Mouse (Mus musculus): ENCODE measurements around the gene Calhm3. TPM values are rescaled to one million over a fixed set of nuclear protein-coding genes. Genes with fewer than 3 reads are reported as not detected.
"Not testable (repeated sequence)": the region's sequence is repeated elsewhere in the genome, so short reads cannot be mapped to it uniquely, and the experiment has no call there.

Gene Calhm3
- polyA plus RNA-seq, 1 experiment from 2014 or later = not detected

- no peak overlapping the region for H3K27ac ChIP-seq (ENCODE audit: poor library complexity, severe bottlenecking)
- no peak for ATAC-seq (ENCODE audit: insufficient number of reproducible peaks, low FRiP score)
- no peaks in the 10 kb centered on the region for H3K36me3 ChIP-seq
- peaks cover 28% of the 10 kb centered on the region for H3K27me3 ChIP-seq (replicated peaks)
- no peak overlapping the region for H3K4me2 ChIP-seq
- H3K4me3 ChIP-seq = no peak overlapping the region
- 70% methylated on average over 6 of the region's 6 CpGs for WGBS
- H3K9me3 ChIP-seq (replicated peaks) = no peaks in the 10 kb centered on the region
- H3K4me1 ChIP-seq (replicated peaks) = peaks cover 26% of the 10 kb centered on the region
- no peak overlapping the region for H3K9ac ChIP-seq
Measured at GRCm38 (mm10) chr19:47142438-47142837, 15.1 kb downstream of the Calhm3 start.

GRCm38 (mm10) chr19:47139611-47140010, 18.0 kb downstream of the Calhm3 start:
- not testable (repeated sequence) for H3K36me3 ChIP-seq; H3K27ac ChIP-seq (ENCODE audit: poor library complexity, severe bottlenecking); H3K9ac ChIP-seq; H3K4me3 ChIP-seq; H3K9me3 ChIP-seq (replicated peaks); H3K4me2 ChIP-seq; ATAC-seq (ENCODE audit: insufficient number of reproducible peaks, low FRiP score)
- Histone ChIP-seq H3K27me3 (replicated peaks) (peaks cover 27% of the 10 kb centered on the region), H3K4me1 (replicated peaks) (peaks cover 37% of the 10 kb centered on the region)
- WGBS = 24% methylated on average over 7 of the region's 7 CpGs

- Histone ChIP-seq H3K9ac (peak within 1 kb of the TSS; percentile 73), H3K36me3 (peaks cover 24% of the 10 kb centered on the region), H3K27ac (ENCODE audit: poor library complexity, severe bottlenecking) (peak within 1 kb of the TSS; percentile 83), H3K4me2 (peak within 1 kb of the TSS; percentile 74), H3K9me3 (replicated peaks) (no peaks in the 10 kb centered on the region), H3K4me1 (replicated peaks) (peaks cover 37% of the 10 kb centered on the region), H3K4me3 (peak within 1 kb of the TSS; percentile 53), H3K27me3 (replicated peaks) (peaks cover 14% of the 10 kb centered on the region)
- peak; percentile 80 for ATAC-seq (ENCODE audit: insufficient number of reproducible peaks, low FRiP score)
- WGBS = 2% methylated on average over 28 of the region's 28 CpGs
Measured at GRCm38 (mm10) chr19:47137771-47138421, 19.7 kb downstream of the Calhm3 start, which contains the start of gene Calhm2. Gene Calhm2 (minus strand): TSS chr19:47138294.

- Histone ChIP-seq H3K36me3 (peaks cover 32% of the 10 kb centered on the region), H3K4me1 (replicated peaks) (peaks cover 37% of the 10 kb centered on the region), H3K27ac (ENCODE audit: poor library complexity, severe bottlenecking) (peak overlapping the region; percentile 83), H3K27me3 (replicated peaks) (peaks cover 14% of the 10 kb centered on the region), H3K9ac (peak overlapping the region; percentile 73), H3K9me3 (replicated peaks) (no peaks in the 10 kb centered on the region), H3K4me3 (peak overlapping the region; percentile 53), H3K4me2 (peak overlapping the region; percentile 74)
- 10% methylated on average over 6 of the region's 6 CpGs for WGBS
- peak; percentile 30 for ATAC-seq (ENCODE audit: insufficient number of reproducible peaks, low FRiP score)
Measured at GRCm38 (mm10) chr19:47137051-47137581, 20.4 kb downstream of the Calhm3 start.

GRCm38 (mm10) chr19:47136170-47136569, 21.4 kb downstream of the Calhm3 start:
- Histone ChIP-seq H3K9me3 (replicated peaks) (no peaks in the 10 kb centered on the region), H3K9ac (no peak overlapping the region), H3K4me1 (replicated peaks) (peaks cover 37% of the 10 kb centered on the region), H3K36me3 (peaks cover 42% of the 10 kb centered on the region), H3K27me3 (replicated peaks) (peaks cover 11% of the 10 kb centered on the region), H3K27ac (ENCODE audit: poor library complexity, severe bottlenecking) (no peak overlapping the region), H3K4me2 (no peak overlapping the region), H3K4me3 (no peak overlapping the region)
- no peak for ATAC-seq (ENCODE audit: insufficient number of reproducible peaks, low FRiP score)
- 81% methylated on average over 5 of the region's 5 CpGs for WGBS

- WGBS = 87% methylated on average over 17 of the region's 17 CpGs
- Histone ChIP-seq H3K4me1 (replicated peaks) (peaks cover 37% of the 10 kb centered on the region), H3K9me3 (replicated peaks) (no peaks in the 10 kb centered on the region), H3K4me2 (no peak overlapping the region), H3K27me3 (replicated peaks) (peaks cover 7% of the 10 kb centered on the region; the same call in 1 of the 2 replicates), H3K4me3 (no peak overlapping the region), H3K9ac (no peak overlapping the region), H3K27ac (ENCODE audit: poor library complexity, severe bottlenecking) (no peak overlapping the region), H3K36me3 (peaks cover 48% of the 10 kb centered on the region)
- ATAC-seq (ENCODE audit: insufficient number of reproducible peaks, low FRiP score) = no peak
Measured at GRCm38 (mm10) chr19:47135568-47135967, 22.0 kb downstream of the Calhm3 start.

GRCm38 (mm10) chr19:47133161-47133560, 24.4 kb downstream of the Calhm3 start:
- WGBS = 80% methylated on average over 7 of the region's 7 CpGs
- Histone ChIP-seq H3K4me1 (replicated peaks) (peaks cover 25% of the 10 kb centered on the region), H3K4me2 (no peak overlapping the region), H3K4me3 (no peak overlapping the region), H3K27me3 (replicated peaks) (no peaks in the 10 kb centered on the region), H3K9ac (no peak overlapping the region), H3K36me3 (peaks cover 72% of the 10 kb centered on the region), H3K27ac (ENCODE audit: poor library complexity, severe bottlenecking) (no peak overlapping the region), H3K9me3 (replicated peaks) (no peaks in the 10 kb centered on the region)
- ATAC-seq (ENCODE audit: insufficient number of reproducible peaks, low FRiP score) = no peak

GRCm38 (mm10) chr19:47130551-47131125, 26.9 kb downstream of the Calhm3 start:
- Histone ChIP-seq H3K4me1 (replicated peaks) (no peaks in the 10 kb centered on the region), H3K36me3 (peaks cover 96% of the 10 kb centered on the region), H3K4me3 (no peak overlapping the region), H3K27ac (ENCODE audit: poor library complexity, severe bottlenecking) (no peak overlapping the region), H3K4me2 (no peak overlapping the region), H3K9ac (no peak overlapping the region), H3K27me3 (replicated peaks) (no peaks in the 10 kb centered on the region), H3K9me3 (replicated peaks) (no peaks in the 10 kb centered on the region)
- ATAC-seq (ENCODE audit: insufficient number of reproducible peaks, low FRiP score) = no peak
- WGBS = 91% methylated on average over 15 of the region's 15 CpGs

GRCm38 (mm10) chr19:47128835-47129234, 28.7 kb downstream of the Calhm3 start:
- H3K4me2 ChIP-seq = no peak overlapping the region
- peaks cover 10% of the 10 kb centered on the region for H3K4me1 ChIP-seq (replicated peaks)
- 92% methylated on average over 11 of the region's 11 CpGs for WGBS
- no peak overlapping the region for H3K4me3 ChIP-seq
- no peaks in the 10 kb centered on the region for H3K27me3 ChIP-seq (replicated peaks)
- peaks cover 94% of the 10 kb centered on the region for H3K36me3 ChIP-seq
- H3K27ac ChIP-seq (ENCODE audit: poor library complexity, severe bottlenecking) = no peak overlapping the region
- H3K9ac ChIP-seq = no peak overlapping the region
- ATAC-seq (ENCODE audit: insufficient number of reproducible peaks, low FRiP score) = no peak
- no peaks in the 10 kb centered on the region for H3K9me3 ChIP-seq (replicated peaks)

GRCm38 (mm10) chr19:47128164-47128563, 29.4 kb downstream of the Calhm3 start:
- Histone ChIP-seq H3K4me2 (no peak overlapping the region), H3K36me3 (peaks cover 87% of the 10 kb centered on the region), H3K4me3 (no peak overlapping the region), H3K27ac (ENCODE audit: poor library complexity, severe bottlenecking) (no peak overlapping the region), H3K9ac (no peak overlapping the region), H3K9me3 (replicated peaks) (no peaks in the 10 kb centered on the region), H3K27me3 (replicated peaks) (no peaks in the 10 kb centered on the region), H3K4me1 (replicated peaks) (peaks cover 12% of the 10 kb centered on the region)
- ATAC-seq (ENCODE audit: insufficient number of reproducible peaks, low FRiP score) = no peak
- 92% methylated on average over 10 of the region's 10 CpGs for WGBS

- peaks cover 12% of the 10 kb centered on the region for H3K4me1 ChIP-seq (replicated peaks)
- no peak for ATAC-seq (ENCODE audit: insufficient number of reproducible peaks, low FRiP score)
- H3K27ac ChIP-seq (ENCODE audit: poor library complexity, severe bottlenecking) = no peak overlapping the region
- 28% methylated on average over 2 of the region's 2 CpGs for WGBS
- H3K9me3 ChIP-seq (replicated peaks) = no peaks in the 10 kb centered on the region
- no peaks in the 10 kb centered on the region for H3K27me3 ChIP-seq (replicated peaks)
- peaks cover 73% of the 10 kb centered on the region for H3K36me3 ChIP-seq
- no peak overlapping the region for H3K4me2 ChIP-seq
- no peak overlapping the region for H3K9ac ChIP-seq
- H3K4me3 ChIP-seq = no peak overlapping the region
Measured at GRCm38 (mm10) chr19:47122802-47123201, 34.8 kb downstream of the Calhm3 start.

All from heart, embryonic 12.5 days (tissue).